Mouse (Mus musculus): ENCODE measurements around the gene Pp2d1. TPM values are rescaled to one million over a fixed set of nuclear protein-coding genes. Genes with fewer than 3 reads are reported as not detected.

Gene Pp2d1
- total and polyA plus RNA-seq, 3 experiments: not detected

GRCm38 (mm10) chr17:53578776-53579175 is 39.5 kb upstream of the Pp2d1 start:
- no peaks in the 10 kb centered on the region for H3K9me3 ChIP-seq (replicated peaks; ENCODE audit: low read length)
- peaks cover 11% of the 10 kb centered on the region; the same call in 1 of the 2 replicates for H3K79me2 ChIP-seq (replicated peaks; ENCODE audit: control insufficient read depth, extremely low read depth, insufficient read depth, poor library complexity, severe bottlenecking)
- H3K9ac ChIP-seq (ENCODE audit: insufficient read depth, low read depth): no peak overlapping the region
- peak; percentile 82 for TF ChIP-seq BHLHE40 (IDR thresholded peaks at IDR 0.05; ENCODE audit: low read depth, low read length)
- TF ChIP-seq ZNF384 (IDR thresholded peaks at IDR 0.05; ENCODE audit: low read depth, low read length): peak; percentile 35; the same call in 1 of the 2 replicates
- no peak for TF ChIP-seq JUN (IDR thresholded peaks at IDR 0.05; ENCODE audit: insufficient read depth, low read depth, low read length)
- peak; percentile 9; the same call in 1 of the 2 replicates for TF ChIP-seq MEF2A (IDR thresholded peaks at IDR 0.05; ENCODE audit: borderline replicate concordance, low read depth, low read length)
- TF ChIP-seq CHD2 (IDR thresholded peaks at IDR 0.05; ENCODE audit: low read length): no peak
- in situ Hi-C loops (cut with MboI; ENCODE audit: low pct_ligation_motif_present, low pct_unique_long_range_greater_than_20kb, low sequenced_read_pairs): no loop called here
- H3K4me1 ChIP-seq (ENCODE audit: control insufficient read depth in 1 of 2, insufficient read depth in 2 of 2): peaks cover 19 to 49% of the 10 kb centered on the region in 2 experiments
- no peak overlapping the region for H3K27ac ChIP-seq (ENCODE audit: insufficient read depth, low read depth)
- H3K36me3 ChIP-seq (replicated peaks in 1 of 2; ENCODE audit: control insufficient read depth in 1 of 2, insufficient read depth in 1 of 2, low read length in 1 of 2): peaks cover under 1 to 1% of the 10 kb centered on the region in 2 experiments
- dilution Hi-C loops (cut with MboI; ENCODE audit: extremely low pct_ligation_motif_present, extremely low pct_unique_long_range_greater_than_20kb, low sequenced_read_pairs): no loop called here
- no peaks in the 10 kb centered on the region for H3K27me3 ChIP-seq (replicated peaks)
- H3K4me3 ChIP-seq (replicated peaks in 1 of 3; ENCODE audit: low read depth in 2 of 3, low read length in 2 of 3, poor library complexity in 1 of 3): peak overlapping the region in 1 of 3 experiments; percentile 27
- no peak for DNase-seq (ENCODE audit: extremely low read depth)
- H3K4me2 ChIP-seq (ENCODE audit: insufficient read depth, low read depth, poor library complexity, severe bottlenecking): peak overlapping the region; percentile 48

- no peaks in the 10 kb centered on the region for H3K27me3 ChIP-seq (replicated peaks)
- H3K36me3 ChIP-seq (replicated peaks in 1 of 2; ENCODE audit: control insufficient read depth in 1 of 2, insufficient read depth in 1 of 2, low read length in 1 of 2): no peaks in the 10 kb centered on the region
- no peak for DNase-seq (ENCODE audit: extremely low read depth)
- no peak overlapping the region for H3K4me3 ChIP-seq (replicated peaks in 1 of 3; ENCODE audit: low read depth in 2 of 3, low read length in 2 of 3, poor library complexity in 1 of 3)
- in situ Hi-C loops (cut with MboI; ENCODE audit: low pct_ligation_motif_present, low pct_unique_long_range_greater_than_20kb, low sequenced_read_pairs): no loop called here
- peak overlapping the region; percentile 48 for H3K4me2 ChIP-seq (ENCODE audit: insufficient read depth, low read depth, poor library complexity, severe bottlenecking)
- H3K79me2 ChIP-seq (replicated peaks; ENCODE audit: control insufficient read depth, extremely low read depth, insufficient read depth, poor library complexity, severe bottlenecking): peaks cover 11% of the 10 kb centered on the region; the same call in 1 of the 2 replicates
- H3K9ac ChIP-seq (ENCODE audit: insufficient read depth, low read depth): no peak overlapping the region
- dilution Hi-C loops (cut with MboI; ENCODE audit: extremely low pct_ligation_motif_present, extremely low pct_unique_long_range_greater_than_20kb, low sequenced_read_pairs): no loop called here
- no peaks in the 10 kb centered on the region for H3K9me3 ChIP-seq (replicated peaks; ENCODE audit: low read length)
- H3K4me1 ChIP-seq (ENCODE audit: control insufficient read depth in 1 of 2, insufficient read depth in 2 of 2): peaks cover 19 to 49% of the 10 kb centered on the region in 2 experiments
- TF ChIP-seq CHD2 (IDR thresholded peaks at IDR 0.05; ENCODE audit: low read length): no peak
- TF ChIP-seq IRF4 (IDR thresholded peaks at IDR 0.05; ENCODE audit: low read depth, low read length): no peak
- no peak for TF ChIP-seq POLR2AphosphoS2 (IDR thresholded peaks at IDR 0.05; ENCODE audit: low read depth, low read length)
- TF ChIP-seq EP300 (IDR thresholded peaks at IDR 0.05; ENCODE audit: low read length): no peak
- no peak for TF ChIP-seq UBTF (IDR thresholded peaks at IDR 0.05; ENCODE audit: low read depth, low read length)
- no peak for TF ChIP-seq RCOR1 (conservative IDR thresholded peaks at IDR 0.05; ENCODE audit: low read depth, low read length)
- no peak for TF ChIP-seq E2F4 (IDR thresholded peaks at IDR 0.05; ENCODE audit: insufficient replicate concordance, low read depth, low read length)
- no peak for TF ChIP-seq BHLHE40 (IDR thresholded peaks at IDR 0.05; ENCODE audit: low read depth, low read length)
- TF ChIP-seq USF1 (IDR thresholded peaks at IDR 0.05; ENCODE audit: low read depth, low read length): no peak
- no peak for TF ChIP-seq MYC (IDR thresholded peaks at IDR 0.05; ENCODE audit: low read depth, low read length)
- TF ChIP-seq KAT2A (IDR thresholded peaks at IDR 0.05; ENCODE audit: insufficient replicate concordance, low read length): no peak
- TF ChIP-seq JUN (IDR thresholded peaks at IDR 0.05; ENCODE audit: insufficient read depth, low read depth, low read length): no peak
- no peak for TF ChIP-seq SIN3A (IDR thresholded peaks at IDR 0.05; ENCODE audit: low read length)
- no peak for TF ChIP-seq SMC3 (IDR thresholded peaks at IDR 0.05; ENCODE audit: low read depth, low read length)
- no peak for TF ChIP-seq MXI1 (IDR thresholded peaks at IDR 0.05; ENCODE audit: low read depth, low read length)
- TF ChIP-seq POLR2A (IDR thresholded peaks at IDR 0.05; ENCODE audit: low read depth, low read length): no peak
- no peak for TF ChIP-seq ZC3H11A (IDR thresholded peaks at IDR 0.05; ENCODE audit: low read depth, low read length)
- no peak overlapping the region for H3K27ac ChIP-seq (ENCODE audit: insufficient read depth, low read depth)
These were observed 39.0 kb upstream of the Pp2d1 start for GRCm38 (mm10) chr17:53578249-53578648.

All from CH12.LX (cell line).